Mouse (Mus musculus): ENCODE measurements around the gene Lrsam1.
"Not testable (repeated sequence)": the region's sequence is repeated elsewhere in the genome, so short reads cannot be mapped to it uniquely, and the experiment has no call there.

GRCm38 (mm10) chr2:33009055-33009454 is 47.6 kb upstream of the Lrsam1 start:
- TF ChIP-seq CTCF (IDR thresholded peaks at IDR 0.05; ENCODE audit: low read depth), result peak; percentile 57
- not testable (repeated sequence) for TF ChIP-seq EP300 (optimal IDR thresholded peaks at IDR 0.05)
